Mouse (Mus musculus) embryonic fibroblast, embryonic 13.5 days (primary cell): ENCODE results near the gene Atf1.

Experiments used
- CTCF ChIP-seq: IDR thresholded peaks from 2 replicates; pipeline ENCODE4 v1.5.1; 2011; ENCODE audit warnings: mild to moderate bottlenecking, control low read depth, low read length, moderate library complexity, borderline replicate concordance; ENCODE audit not compliant: insufficient read depth
- POLR2A ChIP-seq: IDR thresholded peaks from 2 replicates; pipeline ENCODE4 v1.6.1; 2011; ENCODE audit warnings: low read depth, mild to moderate bottlenecking, control low read depth, low read length, moderate library complexity

DNA sequence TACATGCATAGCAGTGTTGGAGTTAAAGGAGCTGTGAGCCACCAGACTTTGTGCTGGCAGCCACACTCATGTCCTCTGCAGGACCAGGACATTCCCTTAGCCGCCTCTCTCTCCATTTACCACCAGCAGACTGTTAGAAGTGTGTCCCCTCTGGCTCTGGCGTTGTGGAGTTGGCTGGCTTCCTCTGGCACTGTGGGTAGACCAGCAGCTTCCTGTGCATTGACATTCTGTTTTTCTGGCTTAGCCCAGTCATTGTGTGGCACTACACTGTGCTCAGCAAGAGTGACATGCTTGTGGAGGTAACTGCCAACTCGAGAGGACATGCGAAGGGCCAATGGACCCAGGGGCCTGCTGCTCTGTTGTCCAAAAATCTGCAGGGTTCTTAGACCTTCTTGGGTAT is 47.4 kb upstream of the Atf1 start:
- TF ChIP-seq CTCF (no peak), POLR2A (no peak)
